Mouse (Mus musculus) kidney, adult 2 months (tissue): ENCODE data around the gene Asic5. TPM values are rescaled to one million over a fixed set of nuclear protein-coding genes. Genes with fewer than 3 reads are reported as not detected.

Source experiments
- DNase-seq: peaks from one replicate; pipeline ENCODE4 v3.0.0; 2021
- H3K27ac ChIP-seq: fragments of 200-500 bp; 2 replicates; pipeline ENCODE4 v1.5.1; 2012; ENCODE audit warnings: low read depth, low read length, control low read depth, inconsistent platforms; ENCODE audit not compliant: insufficient read depth
- H3K27me3 ChIP-seq: fragments of 200-500 bp; replicated peaks from 2 replicates; pipeline ENCODE4 v1.6.1; 2012; ENCODE audit warnings: mild to moderate bottlenecking, moderate library complexity, low read length, inconsistent platforms; ENCODE audit not compliant: control insufficient read depth, insufficient read depth
- H3K36me3 ChIP-seq: fragments of 200-500 bp; 2 replicates; pipeline ENCODE4 v1.6.1; 2012; ENCODE audit warnings: mild to moderate bottlenecking, moderate library complexity, low read length, inconsistent platforms; ENCODE audit not compliant: control insufficient read depth, insufficient read depth
- H3K4me1 ChIP-seq: fragments of 200-500 bp; 2 replicates; pipeline ENCODE4 v1.6.1; 2011; ENCODE audit warnings: low read length; ENCODE audit not compliant: control insufficient read depth, insufficient read depth
- H3K4me3 ChIP-seq: fragments of 200-500 bp; 2 replicates; pipeline ENCODE4 v1.5.1; 2011; ENCODE audit warnings: mild to moderate bottlenecking, low read depth, low read length, control low read depth; ENCODE audit not compliant: insufficient read depth
- CTCF ChIP-seq: fragments of 200-500 bp; conservative IDR thresholded peaks from 2 replicates; pipeline ENCODE4 v1.5.1; 2011; ENCODE audit warnings: low read depth, mild to moderate bottlenecking, control low read depth, low read length, moderate library complexity, mixed read lengths; ENCODE audit not compliant: insufficient read depth, insufficient read length
- POLR2A ChIP-seq: fragments of 200-500 bp; IDR thresholded peaks from one replicate; pipeline ENCODE4 v1.6.1; 2011; ENCODE audit warnings: low read depth, low read length, control low read depth
- WGBS: fragments of 180-500 bp; shearing (Covaris S2); methylation state at CpG from one replicate; pipeline ENCODE4 v1.1.7; 2018; 5-methylcytosine and 5-hydroxymethylcytosine counted together
- polyA plus RNA-seq: library from polyadenylated mRNA; depleted of rRNA; stranded (reverse); fragments of >200 nt; gene quantifications from 2 replicates; pipeline ENCODE4 v1.2.3, GENCODE M21; 2012

The Asic5 gene
- polyA plus RNA-seq, 1 experiment = not detected

GRCm38 (mm10) chr3:82030008-82030748 lies 48.1 kb downstream of the Asic5 start:
- no peak overlapping the region for H3K27ac ChIP-seq
- WGBS = 72% methylated on average over 1 of the region's 1 CpGs

GRCm38 (mm10) chr3:82036262-82037044 lies 54.4 kb downstream of the Asic5 start:
- Histone ChIP-seq H3K27me3 (no peaks in the 10 kb centered on the region), H3K4me3 (no peak overlapping the region), H3K36me3 (no peaks in the 10 kb centered on the region), H3K4me1 (no peaks in the 10 kb centered on the region), H3K27ac (no peak overlapping the region)
- TF ChIP-seq CTCF (no peak), POLR2A (no peak)
- 80% methylated on average over 2 of the region's 2 CpGs for WGBS
- no peak for DNase-seq

More at GRCm38 (mm10) chr3:82030008-82030748, 48.1 kb downstream of the Asic5 start:
- TF ChIP-seq POLR2A = no peak
- no peak for TF ChIP-seq CTCF
- Histone ChIP-seq H3K36me3 (no peaks in the 10 kb centered on the region), H3K4me3 (no peak overlapping the region), H3K27me3 (no peaks in the 10 kb centered on the region), H3K4me1 (no peaks in the 10 kb centered on the region)
- no peak for DNase-seq

- H3K4me3 ChIP-seq = no peak overlapping the region
- H3K4me1 ChIP-seq = no peaks in the 10 kb centered on the region
- no peaks in the 10 kb centered on the region for H3K27me3 ChIP-seq
- 86% methylated on average over 6 of the region's 6 CpGs for WGBS
- no peaks in the 10 kb centered on the region for H3K36me3 ChIP-seq
- no peak for DNase-seq
- H3K27ac ChIP-seq = no peak overlapping the region
- TF ChIP-seq CTCF (no peak), POLR2A (no peak)
Observed at GRCm38 (mm10) chr3:82043676-82044075, 61.6 kb downstream of the Asic5 start.

GRCm38 (mm10) chr3:82044902-82045301 lies 62.8 kb downstream of the Asic5 start:
- H3K4me1 ChIP-seq = no peaks in the 10 kb centered on the region
- no peak for DNase-seq
- no peak overlapping the region for H3K27ac ChIP-seq
- no peaks in the 10 kb centered on the region for H3K27me3 ChIP-seq
- H3K36me3 ChIP-seq = no peaks in the 10 kb centered on the region
- H3K4me3 ChIP-seq = no peak overlapping the region
- no peak for TF ChIP-seq CTCF
- WGBS = 80% methylated on average over 5 of the region's 5 CpGs

- Histone ChIP-seq H3K27me3 (no peaks in the 10 kb centered on the region), H3K4me3 (no peak overlapping the region), H3K4me1 (no peaks in the 10 kb centered on the region), H3K27ac (no peak overlapping the region), H3K36me3 (no peaks in the 10 kb centered on the region)
- no peak for TF ChIP-seq POLR2A
- TF ChIP-seq CTCF = no peak
- no peak for DNase-seq
- 86% methylated on average over 8 of the region's 8 CpGs for WGBS
Observed at GRCm38 (mm10) chr3:82046087-82046486, 64.0 kb downstream of the Asic5 start.

- H3K4me3 ChIP-seq = no peak overlapping the region
- peak; percentile 68 for TF ChIP-seq CTCF
- TF ChIP-seq POLR2A = no peak
- DNase-seq = peak; percentile 36
- H3K27ac ChIP-seq = no peak overlapping the region
- no peaks in the 10 kb centered on the region for H3K36me3 ChIP-seq
- 31% methylated on average over 8 of the region's 8 CpGs for WGBS
- H3K27me3 ChIP-seq = no peaks in the 10 kb centered on the region
- H3K4me1 ChIP-seq = no peaks in the 10 kb centered on the region
Observed at GRCm38 (mm10) chr3:82047100-82047753, 65.1 kb downstream of the Asic5 start.

- WGBS = 73% methylated on average over 4 of the region's 4 CpGs
- no peak for DNase-seq
- H3K4me1 ChIP-seq = no peaks in the 10 kb centered on the region
- no peak for TF ChIP-seq CTCF
- no peak for TF ChIP-seq POLR2A
- no peak overlapping the region for H3K4me3 ChIP-seq
- H3K27ac ChIP-seq = no peak overlapping the region
- H3K27me3 ChIP-seq = no peaks in the 10 kb centered on the region
- H3K36me3 ChIP-seq = no peaks in the 10 kb centered on the region
Observed at GRCm38 (mm10) chr3:82048078-82048477, 66.0 kb downstream of the Asic5 start.
